Mouse (Mus musculus) megakaryocyte-erythroid progenitor cell, adult 5-6 weeks (primary cell): Measurements from ENCODE around the gene Bcar3. TPM values are rescaled to one million over a fixed set of nuclear protein-coding genes. Genes with fewer than 3 reads are reported as not detected.

Source experiments
- ATAC-seq: replicated peaks from 2 replicates; pipeline ENCODE4 v1.8.0; 2016; ENCODE audit warnings: mild to moderate bottlenecking, inconsistent platforms; ENCODE audit not compliant: severe bottlenecking, poor library complexity, low FRiP score, low TSS enrichment
- total RNA-seq, 2 experiments: library from RNA; stranded (forward) in 1 of 2; stranded (reverse) in 1 of 2; fragments of 200-1000, 215-1000 nt in 1 of 2; fragments of >200 nt in 1 of 2; fragmentation: Nextera tagmentation in 1 of 2; gene quantifications; 2 replicates each; pipeline ENCODE4 v1.2.3; 2014 to 2017

The Bcar3 gene
- total RNA-seq, 2 experiments from 2014 or later = not detected

- no peak for ATAC-seq
These were observed 222.4 kb downstream of the Bcar3 start for GRCm38 (mm10) chr3:122516327-122516695.

GRCm38 (mm10) chr3:122517726-122518125 is 223.8 kb downstream of the Bcar3 start:
- no peak for ATAC-seq

GRCm38 (mm10) chr3:122518231-122518736 is 224.3 kb downstream of the Bcar3 start:
- no peak for ATAC-seq

GRCm38 (mm10) chr3:122519082-122519481 is 225.1 kb downstream of the Bcar3 start:
- no peak for ATAC-seq

- no peak for ATAC-seq
These were observed 226.4 kb downstream of the Bcar3 start for GRCm38 (mm10) chr3:122520365-122520764.

DNA sequence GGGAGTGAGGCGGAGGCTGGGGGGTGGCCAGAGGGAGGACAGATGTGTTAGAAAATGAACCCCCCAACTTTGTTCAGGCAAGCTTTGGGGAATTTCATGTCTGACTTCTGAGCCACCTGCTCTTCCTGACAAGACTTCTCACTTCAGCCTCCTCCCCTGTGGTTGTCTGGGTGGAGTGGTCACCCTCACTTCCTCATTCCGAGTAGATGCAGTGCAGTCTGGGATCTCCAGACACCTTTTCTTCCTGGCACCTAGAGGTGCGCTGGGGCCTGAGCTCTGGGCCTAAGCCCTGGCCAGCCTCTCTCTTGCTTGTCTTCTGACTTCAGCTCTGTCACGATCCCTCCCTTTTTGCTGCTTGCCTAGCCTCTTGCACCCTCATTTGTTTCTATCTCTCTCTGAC is 226.9 kb downstream of the Bcar3 start:
- peak; percentile 19; the same call in 1 of the 2 replicates for ATAC-seq

GRCm38 (mm10) chr3:122521294-122521693 is 227.4 kb downstream of the Bcar3 start:
- peak; percentile 76 for ATAC-seq

GRCm38 (mm10) chr3:122528477-122528876 is 234.5 kb downstream of the Bcar3 start:
- ATAC-seq = no peak

- no peak for ATAC-seq
These were observed 242.2 kb downstream of the Bcar3 start for GRCm38 (mm10) chr3:122535938-122536703.

DNA sequence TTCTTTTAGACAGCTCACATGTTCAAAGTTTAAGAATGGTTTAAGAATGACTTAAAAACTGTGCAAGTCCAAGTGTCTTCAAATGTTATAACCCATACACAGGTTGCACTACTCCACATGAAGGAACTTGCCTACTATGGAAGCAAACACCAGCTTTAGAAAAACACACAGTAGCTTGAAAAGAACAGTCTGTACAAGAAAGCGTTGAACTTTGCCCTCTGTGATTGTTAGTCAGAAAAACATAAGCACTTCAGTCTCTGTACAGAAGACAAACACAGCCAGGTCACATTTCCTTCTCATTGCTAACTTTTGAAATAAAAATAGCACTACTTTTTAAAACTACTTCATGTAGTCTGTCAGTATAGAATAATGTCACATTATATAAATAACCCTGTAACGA is 244.9 kb downstream of the Bcar3 start:
- no peak for ATAC-seq

DNA sequence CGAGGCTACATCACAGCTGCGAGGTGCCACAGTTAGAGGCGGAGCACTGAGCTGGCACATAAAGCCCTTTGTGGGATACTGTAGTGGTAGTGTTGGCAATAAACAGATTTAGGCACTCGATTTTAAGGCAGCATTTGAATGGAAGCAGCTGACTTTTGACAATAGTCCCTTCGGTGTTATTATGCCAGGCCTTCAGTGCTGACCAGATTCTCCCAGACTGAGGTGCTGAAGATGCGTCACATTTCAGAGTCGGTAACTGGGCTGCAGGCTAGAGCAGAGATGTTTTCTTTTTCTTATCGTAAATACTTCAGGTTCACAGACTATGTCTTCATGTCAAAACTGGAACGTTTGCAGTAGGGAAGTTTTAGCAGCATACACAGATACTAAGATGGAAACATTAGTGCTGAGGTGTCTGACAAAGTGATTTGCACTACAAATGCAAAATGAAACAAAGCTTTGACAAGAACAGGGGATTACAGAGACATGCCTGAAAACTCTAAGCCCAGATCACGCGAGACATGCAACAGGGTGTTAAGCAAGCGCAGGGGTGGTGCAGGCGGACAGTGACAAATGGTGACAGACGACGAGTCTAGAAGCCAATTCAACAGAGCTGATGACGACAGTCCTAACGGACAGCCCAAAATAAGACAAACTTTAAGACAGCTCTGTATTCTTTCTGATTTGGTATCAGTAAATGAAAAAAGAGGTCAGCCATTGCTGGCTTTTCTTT is 246.2 kb downstream of the Bcar3 start:
- no peak for ATAC-seq

GRCm38 (mm10) chr3:122540918-122541317 is 247.0 kb downstream of the Bcar3 start:
- ATAC-seq = no peak

- ATAC-seq = no peak
These were observed 251.4 kb downstream of the Bcar3 start for GRCm38 (mm10) chr3:122545346-122545745.

GRCm38 (mm10) chr3:122547469-122547868 is 253.5 kb downstream of the Bcar3 start:
- ATAC-seq = peak; percentile 97

- ATAC-seq = no peak
These were observed 257.2 kb downstream of the Bcar3 start for GRCm38 (mm10) chr3:122551174-122551573.

DNA sequence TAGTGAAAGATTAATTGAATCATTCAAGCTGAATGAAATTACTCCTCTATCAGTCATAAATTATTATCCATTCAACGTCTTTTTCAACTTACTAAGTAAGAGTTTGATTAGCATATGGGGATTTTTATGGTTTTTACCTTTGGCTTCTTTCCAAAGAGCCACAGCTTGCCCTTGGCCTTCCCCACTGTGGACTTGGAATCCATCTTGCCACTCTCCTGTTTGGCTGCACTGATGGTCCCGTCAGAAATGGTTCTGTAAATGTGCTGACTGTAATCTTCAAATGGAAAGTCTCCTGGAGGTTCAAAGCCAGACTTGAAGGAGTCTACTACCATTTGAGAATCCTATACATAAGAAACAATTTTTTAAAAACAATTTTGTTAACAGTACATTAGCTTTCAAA is 263.8 kb downstream of the Bcar3 start:
- no peak for ATAC-seq

DNA sequence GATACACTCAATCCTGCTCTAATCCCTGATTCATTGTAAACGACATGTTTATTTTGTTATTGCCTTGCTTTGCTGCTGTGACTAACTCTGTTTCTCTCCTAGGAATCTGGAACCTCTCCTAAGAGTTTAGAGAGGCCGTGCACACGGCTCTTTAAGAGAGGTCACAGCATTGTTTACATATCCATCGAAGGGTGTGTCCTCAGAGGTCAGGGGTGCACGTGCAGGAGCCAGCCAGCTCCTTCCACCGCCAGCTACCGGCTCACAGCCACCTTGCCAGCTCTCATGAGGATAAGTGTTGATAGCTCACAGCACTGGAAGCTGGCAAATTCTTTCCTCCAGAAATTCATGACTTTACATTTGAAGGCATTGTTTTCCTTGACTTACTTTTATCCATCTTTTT is 271.3 kb downstream of the Bcar3 start:
- 0 out of 2 replicates have a peak, but pooled peaks have one; percentile 44 for ATAC-seq

GRCm38 (mm10) chr3:122566112-122566511 is 272.2 kb downstream of the Bcar3 start:
- ATAC-seq = no peak

GRCm38 (mm10) chr3:122566549-122566948 is 272.6 kb downstream of the Bcar3 start:
- ATAC-seq = no peak; the same call in 1 of the 2 replicates

- no peak for ATAC-seq
These were observed 279.7 kb downstream of the Bcar3 start for GRCm38 (mm10) chr3:122573426-122574286.
